Mouse (Mus musculus): ENCODE measurements at regions not wholly inside any gene's neighbourhood (a gene's known extent, or its start where the extent isn't known, plus 50 kb on each side); places are given as distances from the start of the nearest gene placed in this dataset.

DNA sequence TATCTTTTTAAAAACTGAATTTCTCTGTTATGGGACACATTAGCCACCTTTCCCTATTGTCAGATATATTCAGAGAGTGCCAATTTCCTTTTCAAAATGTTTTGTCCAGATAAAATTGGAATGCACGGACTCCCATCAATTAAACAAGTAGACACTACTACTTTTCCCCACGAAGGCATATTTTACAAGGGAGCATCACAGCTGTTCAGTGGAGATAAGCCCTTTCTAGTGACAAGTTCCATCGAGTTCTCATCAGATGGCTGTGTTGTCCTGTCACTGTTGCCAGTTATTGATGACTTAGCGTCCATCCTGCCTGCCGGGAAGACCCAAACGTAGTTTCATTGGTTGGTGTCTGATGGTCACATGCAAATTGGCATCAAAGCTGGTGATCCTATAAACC lies 461.2 kb upstream of the Got2 start:
- no peak for DNase-seq (ENCODE audit: low spot score)

DNA sequence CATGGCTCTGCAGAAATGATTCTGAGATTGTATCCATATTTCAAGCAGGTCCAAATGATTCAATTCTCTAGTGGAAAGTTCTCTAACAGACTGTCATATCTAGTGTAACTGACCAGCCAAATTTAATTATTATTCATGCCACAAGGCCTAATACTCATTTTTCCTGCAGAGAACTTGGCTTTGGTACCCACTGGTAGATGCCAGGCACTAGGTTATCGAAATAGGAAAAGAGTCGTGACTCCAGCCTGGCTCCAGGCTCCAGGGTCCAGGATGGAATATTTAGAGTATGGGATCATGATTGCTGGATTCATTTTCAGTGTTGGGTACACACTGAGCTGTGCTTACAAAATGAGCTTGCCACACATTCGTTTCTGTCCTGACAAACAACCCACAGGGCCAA lies 452.4 kb upstream of the Got2 start:
- no peak for DNase-seq (ENCODE audit: low spot score)

DNA sequence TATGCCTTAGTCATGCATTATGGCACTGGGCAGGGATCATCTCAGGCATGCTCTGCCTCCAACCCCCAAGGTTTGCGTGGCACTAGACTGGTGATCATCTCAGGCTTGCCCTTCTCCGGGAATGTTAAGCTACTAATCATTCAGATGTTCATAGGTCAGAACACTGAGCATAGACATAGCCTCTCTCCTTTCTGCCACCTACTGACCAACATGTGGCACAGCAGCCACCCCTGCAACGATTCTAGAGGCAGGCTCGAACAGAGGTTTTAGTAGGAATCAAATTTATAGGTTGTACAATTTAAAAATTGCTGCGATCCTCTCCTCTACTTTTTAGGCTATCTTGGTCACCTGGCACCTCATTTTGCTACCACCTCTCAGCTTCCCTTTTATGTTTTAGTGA lies 430.0 kb upstream of the Got2 start:
- peak; percentile 46 for DNase-seq (ENCODE audit: low spot score)

GRCm38 (mm10) chr8:96308989-96309718 lies 420.8 kb upstream of the Got2 start:
- DNase-seq (ENCODE audit: low spot score): no peak

DNA sequence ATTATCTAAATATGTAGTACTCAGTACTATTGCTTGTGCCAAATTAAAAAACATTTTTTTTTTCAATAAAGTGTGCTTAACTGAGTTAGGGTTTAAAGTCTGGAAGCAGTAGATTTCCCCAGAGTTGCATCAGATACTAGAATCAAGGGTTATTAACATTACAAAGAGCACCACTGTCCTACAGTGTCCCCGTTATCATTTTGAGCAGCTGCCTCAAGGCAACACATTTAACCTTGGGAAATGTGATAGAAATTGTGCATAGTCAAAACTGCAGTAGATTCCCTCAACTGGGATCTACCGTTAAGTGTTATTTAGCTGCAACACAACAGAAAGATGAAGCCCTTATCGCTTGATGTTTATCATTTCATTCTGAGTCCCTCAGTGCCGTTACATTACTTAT lies 408.3 kb upstream of the Got2 start:
- DNase-seq (ENCODE audit: low spot score): no peak

- DNase-seq (ENCODE audit: low spot score): peak; percentile 43
Measured at GRCm38 (mm10) chr8:96290740-96291139, 402.4 kb upstream of the Got2 start.

GRCm38 (mm10) chr8:96289519-96289918 lies 401.2 kb upstream of the Got2 start:
- no peak for DNase-seq (ENCODE audit: low spot score)

- peak; percentile 43 for DNase-seq (ENCODE audit: low spot score)
Measured at GRCm38 (mm10) chr8:96288525-96288924, 400.2 kb upstream of the Got2 start.

DNA sequence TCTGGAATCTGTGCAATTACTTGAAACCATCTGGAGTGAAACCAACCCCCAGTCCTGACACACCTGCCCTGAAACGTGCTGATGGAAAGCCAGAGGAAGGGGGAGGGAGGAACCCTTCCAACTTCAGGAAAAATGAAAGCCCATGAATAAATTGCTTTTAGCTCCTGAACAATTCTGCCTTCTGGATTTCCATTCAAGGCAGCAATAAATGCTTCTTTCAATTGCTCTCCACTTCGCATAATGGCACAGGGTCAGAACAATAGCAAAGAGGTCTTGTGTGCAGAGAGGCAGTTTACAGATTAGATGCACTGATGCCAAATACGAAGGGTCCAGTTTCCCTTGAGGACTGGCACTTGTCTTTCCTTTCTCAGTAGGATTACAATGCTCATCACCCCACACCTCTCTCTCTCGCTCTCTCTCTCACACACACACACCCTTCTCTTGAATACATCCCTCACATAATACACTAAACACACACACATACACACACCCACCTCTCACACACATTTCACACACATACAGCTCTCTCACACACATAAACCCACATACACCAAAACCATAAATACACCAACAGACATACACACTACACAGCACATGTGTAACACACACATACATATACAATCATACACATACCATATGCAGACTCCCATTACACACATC lies 389.3 kb upstream of the Got2 start:
- DNase-seq (ENCODE audit: low spot score): no peak

DNA sequence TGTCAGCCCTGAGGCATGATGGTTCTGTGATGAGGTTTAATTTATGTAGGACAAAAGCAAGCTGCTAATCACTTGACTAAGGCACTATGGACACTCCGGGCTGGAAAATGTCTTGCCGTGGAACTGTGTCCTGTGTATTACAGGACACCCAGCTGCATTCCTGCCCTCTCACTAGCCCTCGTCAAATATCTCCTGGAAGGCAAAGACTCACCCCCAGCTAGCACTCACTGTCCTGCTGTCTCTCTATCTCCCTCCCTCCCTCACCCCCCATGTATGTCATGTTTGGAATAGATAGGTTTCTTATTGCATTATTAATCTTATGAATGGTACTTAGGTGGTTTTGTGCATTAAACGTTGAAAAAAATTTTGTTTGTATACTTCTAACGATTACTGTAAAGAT lies 388.7 kb upstream of the Got2 start:
- no peak for DNase-seq (ENCODE audit: low spot score)

DNA sequence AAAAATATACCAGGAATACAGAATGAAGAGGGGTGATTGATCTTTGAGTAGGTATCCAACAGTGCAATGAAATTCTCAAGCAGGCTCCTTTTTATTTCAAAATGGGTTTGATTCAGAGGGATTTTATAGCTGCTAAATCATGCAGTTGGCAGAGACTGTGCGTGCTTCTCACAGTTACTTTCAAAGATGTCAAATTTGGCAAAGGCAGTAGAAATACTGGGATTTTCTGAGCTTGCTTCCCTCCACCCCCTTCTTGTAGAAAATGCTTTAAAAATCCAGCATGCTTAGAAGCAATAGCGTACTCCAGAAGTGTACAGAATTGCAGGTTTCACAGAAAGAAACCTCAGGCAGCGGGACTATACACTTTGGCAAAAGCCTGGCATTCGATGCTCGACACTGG lies 367.9 kb upstream of the Got2 start:
- no peak for DNase-seq (ENCODE audit: low spot score)

GRCm38 (mm10) chr8:96255811-96256210 lies 367.5 kb upstream of the Got2 start:
- DNase-seq (ENCODE audit: low spot score): no peak

- DNase-seq (ENCODE audit: low spot score): peak; percentile 22
Measured at GRCm38 (mm10) chr8:96246017-96246416, 357.7 kb upstream of the Got2 start.

DNA sequence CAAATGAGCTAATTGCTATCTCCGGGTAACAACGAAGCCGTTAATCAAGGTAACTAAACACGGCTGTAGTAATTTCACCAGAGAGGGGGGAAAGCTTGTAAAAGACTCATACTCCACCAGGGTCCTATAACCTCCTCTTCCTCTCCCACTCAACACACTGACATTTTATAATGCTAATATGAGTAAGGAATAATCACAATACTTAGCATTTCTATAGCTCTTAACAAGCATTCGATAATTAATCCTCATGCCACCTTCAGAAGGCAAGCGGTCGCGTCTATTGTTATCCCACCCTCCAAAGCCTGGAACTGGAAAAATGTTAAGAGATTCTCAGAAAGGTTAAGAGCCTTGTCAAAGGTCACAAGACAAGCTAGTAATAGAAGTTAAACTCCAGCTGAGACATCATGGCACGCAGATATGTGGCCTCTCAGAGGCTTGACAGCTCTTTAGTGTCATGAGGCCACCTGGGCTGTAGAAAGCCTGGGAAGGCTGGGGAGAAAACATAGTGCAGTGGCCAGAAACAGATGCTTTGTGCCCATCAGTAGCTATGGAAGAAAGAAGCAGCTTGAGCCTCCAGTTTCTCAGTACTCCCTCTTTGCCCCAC lies 356.3 kb upstream of the Got2 start:
- DNase-seq (ENCODE audit: low spot score): peak; percentile 16

- DNase-seq (ENCODE audit: low spot score): no peak
Measured at GRCm38 (mm10) chr8:96238406-96238805, 350.1 kb upstream of the Got2 start.

DNA sequence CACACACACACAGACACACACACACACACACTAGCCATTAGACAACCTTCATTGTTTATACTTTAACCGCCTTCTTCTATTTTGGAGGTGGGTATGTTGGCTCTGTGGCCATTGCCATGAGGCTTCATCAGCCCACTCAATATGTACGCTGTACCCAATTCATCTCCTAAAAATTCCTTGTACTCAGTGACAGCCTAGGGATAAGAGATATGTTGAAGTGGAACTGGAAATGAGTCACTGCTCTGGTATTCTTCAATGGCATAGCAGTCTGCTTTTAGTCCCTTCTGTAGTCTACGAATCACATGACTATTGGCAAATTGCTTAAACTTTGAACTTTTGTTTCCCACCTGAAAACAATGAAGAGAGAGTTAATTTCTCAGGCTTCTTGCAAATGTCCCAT lies 349.6 kb upstream of the Got2 start:
- no peak for DNase-seq (ENCODE audit: low spot score)

- peak; percentile 66 for DNase-seq (ENCODE audit: low spot score)
Measured at GRCm38 (mm10) chr8:96230412-96230811, 342.1 kb upstream of the Got2 start.
